Mouse (Mus musculus) lung, postnatal 4 days (tissue): Measurements from ENCODE around the gene Prkar1b.

Source experiments
- DNase-seq, 2 experiments: peaks; one replicate each; pipeline ENCODE4 v3.0.0; 2021

The Prkar1b gene

DNA sequence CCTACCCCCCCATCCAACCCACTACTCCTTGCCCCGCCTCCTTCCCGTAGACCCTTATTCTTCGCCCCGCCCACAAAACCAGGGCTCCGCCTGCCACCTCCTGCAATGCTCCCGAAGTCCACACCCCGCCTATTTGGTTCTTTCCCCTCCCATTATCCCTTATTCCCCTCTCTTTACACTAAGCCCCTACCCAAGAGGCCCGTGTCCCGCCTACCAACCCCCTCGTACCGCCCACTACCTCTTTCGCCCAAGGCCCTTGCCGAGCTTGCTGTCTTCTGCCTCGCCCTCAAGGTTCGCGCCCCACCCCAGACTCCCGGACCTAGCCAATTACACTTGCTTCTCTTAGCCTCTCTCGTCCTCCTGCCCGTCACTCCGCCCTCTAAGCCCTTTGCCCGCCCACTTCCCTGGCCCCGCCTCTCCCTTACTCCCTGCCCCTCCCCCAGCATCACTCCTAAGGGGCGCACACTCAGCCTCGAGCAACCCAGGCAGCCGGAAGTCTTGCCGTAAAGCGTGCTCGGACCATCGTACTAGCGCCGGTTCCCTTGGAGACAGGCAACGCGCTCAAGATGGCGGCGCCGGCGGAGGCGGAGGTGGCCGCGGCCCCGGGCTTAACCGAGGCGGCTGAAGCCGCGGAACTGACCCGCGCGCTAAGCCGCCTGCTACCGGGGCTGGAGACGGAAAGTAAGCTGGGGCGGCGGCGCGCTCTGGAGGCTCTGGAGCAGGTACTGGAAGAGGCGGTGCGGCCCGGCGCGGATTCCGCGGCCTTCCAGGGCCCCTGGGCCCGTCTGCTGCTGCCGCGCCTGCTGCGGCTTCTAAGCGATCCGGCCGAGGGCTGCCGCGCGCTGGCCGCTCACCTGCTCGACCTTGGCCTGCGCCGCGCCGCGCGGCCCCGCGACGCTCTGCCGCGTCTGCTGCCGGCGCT is at the start of gene Prkar1b, which contains the start of gene Dnaaf5:
TSS of gene Prkar1b (minus strand) at position 321 of the 922 bp plus-strand sequence.
TSS of gene Dnaaf5 (plus strand) at position 543 of the 922 bp plus-strand sequence.
- peak; percentile 98 for DNase-seq

DNA sequence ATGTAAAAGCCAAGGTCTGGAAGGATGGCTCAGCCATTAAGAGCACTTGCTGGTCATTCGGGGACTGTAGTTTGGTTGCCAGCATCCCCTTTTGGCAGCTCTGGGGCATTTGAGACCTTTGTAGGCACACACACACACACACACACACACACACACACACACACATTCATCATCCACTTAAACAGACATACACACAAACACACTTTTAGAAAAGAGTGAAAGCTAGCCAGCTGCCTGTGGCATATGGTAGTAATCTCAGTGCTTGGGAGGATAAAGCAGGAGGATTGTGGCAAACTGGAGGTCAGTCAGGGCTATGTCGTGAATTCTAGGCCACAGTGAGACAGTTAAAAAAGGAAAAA is 49.8 kb upstream of the Prkar1b start:
- no peak for DNase-seq

DNA sequence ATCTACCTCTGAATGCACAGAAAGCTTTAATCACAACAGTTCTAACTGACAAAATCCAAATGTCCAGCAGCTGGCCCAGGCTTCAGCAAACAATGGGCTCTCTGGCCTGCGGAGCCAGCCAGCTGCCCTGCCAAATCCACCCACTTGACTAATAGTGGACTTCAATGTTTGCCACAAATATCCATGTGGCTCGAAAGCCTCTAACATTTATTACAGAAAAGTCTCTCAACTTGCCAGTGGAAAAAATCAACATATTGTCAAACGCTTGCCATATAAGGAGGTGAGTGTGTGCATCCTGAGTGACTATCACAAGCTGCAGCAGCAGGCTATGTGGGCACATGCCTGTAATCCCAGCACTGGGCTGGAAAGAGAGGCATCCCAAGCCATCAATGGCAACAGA is 49.0 kb upstream of the Prkar1b start:
- DNase-seq = peak in 1 of 2 experiments; percentile 43

DNA sequence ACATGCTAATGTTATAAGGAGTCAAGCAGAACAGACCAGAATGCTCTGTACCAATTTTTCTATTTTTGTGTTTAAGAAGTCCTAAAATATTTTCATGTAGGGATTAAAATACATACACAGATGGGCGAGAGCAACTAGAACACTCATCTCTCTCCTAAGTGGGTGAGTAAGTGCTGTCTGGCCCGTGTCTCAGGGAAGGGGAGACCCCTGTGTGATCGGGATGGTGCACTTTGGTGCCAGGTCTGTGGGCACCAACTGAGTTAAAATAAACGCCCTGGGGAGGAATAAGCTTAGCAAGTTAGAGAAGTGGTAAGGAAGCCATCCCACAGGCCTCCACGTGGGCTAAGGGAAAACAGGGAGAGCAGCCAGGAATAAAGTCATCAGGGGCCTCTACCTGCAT is 41.2 kb upstream of the Prkar1b start:
- no peak for DNase-seq

DNA sequence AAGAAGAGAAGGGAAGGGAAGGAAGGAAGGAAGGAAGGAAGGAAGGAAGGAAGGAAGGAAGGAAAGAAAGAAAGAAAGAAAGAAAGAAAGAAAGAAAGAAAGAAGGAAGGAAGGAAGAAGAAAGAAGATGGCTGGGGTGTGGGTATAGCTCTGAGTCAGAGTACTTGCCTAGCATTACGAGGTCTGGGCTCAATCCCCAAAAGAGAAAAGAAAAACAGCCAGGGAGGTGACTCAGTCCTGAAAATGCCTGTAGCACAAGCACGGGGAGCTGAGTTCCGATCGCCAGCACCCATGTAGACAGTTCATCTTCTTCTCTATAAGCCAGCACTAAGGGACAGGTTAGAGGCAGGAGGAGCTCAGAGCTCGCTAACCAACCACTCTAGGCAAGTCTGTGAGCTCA is 39.9 kb upstream of the Prkar1b start:
- DNase-seq = no peak

DNA sequence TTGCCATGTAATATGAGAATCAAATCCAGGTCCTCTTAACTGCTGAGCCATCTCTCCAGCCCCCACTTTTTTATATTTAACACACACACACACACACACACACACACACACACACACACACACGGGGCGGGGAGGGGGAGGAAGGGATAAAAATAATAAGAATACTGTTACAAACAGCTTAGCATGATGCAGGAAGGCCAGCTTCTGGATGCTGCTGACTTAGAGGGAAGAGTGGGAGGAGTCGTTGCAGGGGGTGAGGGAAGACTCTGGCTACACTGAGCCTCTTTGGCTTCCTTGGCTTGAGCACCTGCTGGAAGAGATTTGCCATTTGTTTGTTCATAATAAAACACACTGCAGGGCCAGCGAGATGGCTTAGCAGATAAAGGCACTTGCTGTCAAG is 35.1 kb upstream of the Prkar1b start:
- no peak for DNase-seq

DNA sequence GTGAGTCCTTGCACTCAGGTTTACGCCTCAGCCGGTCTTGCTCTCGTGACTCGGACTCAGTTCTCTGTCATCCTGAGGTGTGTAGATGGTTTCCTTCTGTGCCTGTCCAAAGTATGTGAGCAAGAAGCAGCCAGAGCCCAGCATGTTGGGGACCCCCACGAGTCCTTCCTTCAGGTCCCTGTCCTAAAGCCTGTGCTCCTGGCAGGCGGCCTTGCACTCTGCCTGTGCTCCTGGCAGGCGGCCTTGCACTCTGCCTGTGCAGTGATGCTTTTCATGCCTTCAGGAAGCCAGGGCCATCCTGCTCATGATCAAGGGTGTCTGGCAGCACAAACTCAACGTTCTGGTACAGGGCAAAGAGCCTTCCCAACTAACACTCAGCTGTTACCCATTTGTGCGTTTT is 33.8 kb upstream of the Prkar1b start:
- DNase-seq = no peak

DNA sequence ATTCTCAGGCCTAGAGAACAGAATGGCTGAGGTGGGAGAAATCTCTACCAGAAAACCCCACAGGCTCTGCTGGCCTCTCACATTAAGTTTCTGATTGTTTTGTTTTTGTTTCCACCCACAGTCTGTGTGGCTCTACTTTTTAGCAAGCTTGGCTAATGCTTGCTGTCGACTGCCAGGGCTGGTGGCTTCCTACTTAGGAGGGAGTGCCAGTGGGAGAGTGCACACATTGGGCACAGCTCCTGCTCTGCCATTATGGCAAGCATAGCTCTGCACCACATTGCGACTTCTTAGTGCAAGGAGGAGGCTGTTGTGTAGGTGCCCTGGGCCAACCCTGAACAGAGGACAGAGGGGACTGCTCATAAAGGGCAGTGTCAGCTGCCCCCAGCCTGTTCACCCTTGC is 33.3 kb upstream of the Prkar1b start:
- DNase-seq = no peak

DNA sequence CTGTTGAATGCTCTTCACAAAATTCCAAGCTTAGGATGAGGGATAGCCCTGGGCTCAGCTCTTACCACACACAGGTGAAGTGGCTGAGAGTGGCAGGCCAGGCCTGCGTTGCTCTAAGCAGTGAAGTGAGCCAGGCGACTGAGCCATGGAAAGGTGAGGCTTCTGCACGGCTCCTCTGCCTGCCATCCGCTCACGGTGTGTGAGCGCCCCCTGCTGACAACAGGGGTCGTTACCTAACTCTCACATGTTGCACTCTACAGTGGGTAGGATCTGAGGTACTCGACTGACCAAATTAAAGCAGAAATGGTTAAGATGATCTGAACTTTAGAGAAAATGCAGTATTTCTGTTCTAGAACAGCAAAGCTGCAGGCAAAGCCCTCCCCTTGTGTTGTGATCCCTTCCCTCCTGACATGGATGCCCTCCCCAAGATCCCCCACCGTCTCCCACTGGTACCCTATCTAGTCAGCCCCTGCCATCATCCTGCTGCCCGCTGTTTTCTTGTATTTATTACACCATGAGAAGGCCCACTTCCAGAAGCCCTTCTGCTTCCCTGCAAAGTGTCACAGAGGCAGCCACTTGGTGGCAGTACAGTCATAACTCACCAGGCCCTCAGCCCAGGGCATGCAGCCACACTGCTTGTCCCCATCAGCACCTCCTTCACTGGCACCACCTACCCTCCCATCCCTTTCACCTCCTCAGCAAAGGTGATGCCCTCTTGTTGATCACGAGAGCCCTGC is 29.3 kb upstream of the Prkar1b start:
- DNase-seq = peak; percentile 79 to 84

DNA sequence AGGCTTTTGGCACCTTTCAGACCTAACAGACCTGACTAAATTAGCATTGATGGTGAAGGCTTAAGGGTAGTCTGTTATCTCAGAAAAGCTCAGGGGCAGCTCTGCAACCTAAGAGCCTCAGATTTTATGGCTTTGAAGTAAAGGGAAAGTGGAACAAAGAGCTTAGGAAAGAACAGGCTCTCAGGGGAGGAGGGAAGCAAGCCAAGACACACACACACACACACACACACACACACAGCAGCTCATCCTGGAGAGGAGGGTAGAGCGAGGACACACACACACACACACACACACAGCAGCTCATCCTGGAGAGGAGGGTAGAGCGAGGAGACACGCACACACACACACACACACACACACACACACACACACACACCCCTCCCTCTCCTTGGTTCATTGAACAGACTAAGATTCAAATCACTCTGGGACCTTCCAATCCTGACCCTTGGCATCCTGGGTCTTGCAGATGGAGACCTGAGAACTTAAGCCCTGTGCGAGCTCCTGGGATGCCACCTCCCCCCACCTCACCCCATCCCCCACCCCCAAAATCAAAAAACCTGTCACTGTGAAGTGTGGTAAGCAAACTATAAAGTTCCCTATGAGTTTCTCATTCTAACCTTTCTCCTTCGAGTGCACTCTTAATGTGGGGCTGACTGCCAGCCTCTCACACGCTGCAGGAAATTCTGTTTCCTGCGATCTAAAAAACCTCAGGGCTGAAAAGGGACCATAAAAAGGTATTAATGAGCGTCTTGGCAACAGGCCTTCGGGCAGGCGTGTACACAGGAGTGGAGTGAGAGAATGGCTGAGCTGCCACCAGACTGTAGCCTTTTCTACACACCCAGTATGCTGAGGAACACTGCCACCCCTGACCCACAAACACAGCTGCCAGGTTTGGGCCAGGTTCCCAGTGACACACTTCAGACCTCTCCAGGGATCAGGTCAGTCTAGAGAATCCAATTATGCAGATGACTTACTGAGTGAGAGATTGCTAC is 25.1 kb upstream of the Prkar1b start:
- DNase-seq = peak; percentile 39 to 63

DNA sequence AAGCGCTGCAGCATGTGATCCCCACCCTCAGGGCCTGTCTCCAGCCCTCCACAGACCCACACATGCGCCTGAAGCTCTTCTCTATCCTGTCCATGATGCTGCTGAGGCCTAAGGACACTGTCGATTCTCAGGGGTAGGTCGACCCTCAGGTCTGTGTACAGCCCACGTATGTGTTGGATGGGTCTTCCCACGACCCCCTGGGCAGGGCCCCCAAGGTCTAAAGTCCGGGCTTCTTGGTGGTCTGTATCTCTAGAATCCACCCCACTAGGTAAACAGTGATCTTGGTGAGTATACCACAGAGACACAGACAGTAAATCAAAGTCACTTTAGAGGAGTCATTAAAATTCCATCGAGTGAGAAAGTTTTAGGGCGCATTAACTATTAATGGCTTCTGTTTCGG is 24.3 kb upstream of the Prkar1b start:
- no peak for DNase-seq

DNA sequence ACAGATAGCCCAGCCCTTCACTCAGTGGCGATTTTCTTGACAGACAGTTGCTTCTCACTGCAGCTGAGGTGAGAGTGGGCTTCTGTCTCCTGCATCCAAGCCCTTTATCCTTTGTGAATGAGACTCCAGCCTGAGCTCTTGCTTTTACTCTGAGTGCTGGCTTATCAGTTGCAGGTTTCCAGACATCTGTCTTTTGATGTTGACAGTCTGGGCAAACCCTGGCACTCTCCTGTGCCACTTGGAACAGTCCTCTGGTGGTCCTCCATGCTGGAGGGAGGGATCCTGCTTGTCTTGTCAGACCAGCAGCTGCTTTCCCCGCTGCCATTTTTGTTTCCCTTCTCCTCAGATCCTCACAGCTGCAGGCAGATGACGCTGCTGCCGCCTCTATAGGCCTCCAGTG is 22.1 kb upstream of the Prkar1b start:
- no peak for DNase-seq

DNA sequence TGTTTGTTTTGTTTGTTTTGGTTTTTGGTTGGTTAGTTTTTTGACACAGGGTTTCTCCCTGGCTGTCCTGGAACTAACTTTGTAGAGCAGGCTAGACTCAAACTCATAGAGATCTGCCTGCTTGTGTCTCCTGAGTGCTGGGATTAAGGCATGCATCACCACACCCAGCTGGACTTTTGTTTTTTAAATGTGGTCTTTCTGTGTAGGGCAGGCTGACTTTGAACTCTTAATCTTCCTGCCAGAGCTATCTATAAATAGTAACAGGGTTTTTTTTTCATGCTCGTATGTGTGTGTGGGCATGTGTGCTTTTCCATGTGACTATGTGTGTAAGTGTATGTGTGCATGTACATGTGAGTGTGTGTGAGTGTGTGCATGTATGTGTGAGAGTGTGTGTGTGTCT is 17.7 kb upstream of the Prkar1b start:
- no peak for DNase-seq

DNA sequence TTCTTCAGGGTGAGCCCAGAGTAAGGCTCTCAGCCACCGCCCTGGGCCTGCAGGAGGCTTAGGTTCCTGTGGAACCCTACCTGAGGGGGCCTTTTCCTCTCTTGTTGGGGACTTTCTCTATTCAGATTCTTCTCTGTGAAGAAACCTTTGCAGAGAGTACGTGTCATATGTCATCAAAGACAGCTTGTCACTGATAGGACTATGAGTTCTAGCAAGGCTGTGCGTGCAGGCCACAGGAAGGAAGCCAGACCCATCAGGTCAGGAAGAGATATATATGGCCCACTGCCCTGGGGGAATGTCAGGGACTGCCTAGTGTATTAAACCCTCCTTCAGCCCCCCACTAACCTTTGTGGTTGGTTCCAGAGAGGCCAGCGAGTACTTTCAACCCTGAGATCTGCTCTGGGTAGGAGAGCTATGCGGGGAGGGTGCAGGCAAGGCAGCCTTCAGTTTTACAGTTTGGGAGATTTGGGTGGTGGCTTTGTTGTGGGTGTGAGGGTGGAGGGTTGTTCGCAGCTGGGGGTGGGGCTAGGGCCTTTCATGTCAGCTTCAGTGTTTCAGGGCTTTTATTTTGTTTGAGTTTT is 17.1 kb upstream of the Prkar1b start:
- DNase-seq = peak; percentile 16 to 38

DNA sequence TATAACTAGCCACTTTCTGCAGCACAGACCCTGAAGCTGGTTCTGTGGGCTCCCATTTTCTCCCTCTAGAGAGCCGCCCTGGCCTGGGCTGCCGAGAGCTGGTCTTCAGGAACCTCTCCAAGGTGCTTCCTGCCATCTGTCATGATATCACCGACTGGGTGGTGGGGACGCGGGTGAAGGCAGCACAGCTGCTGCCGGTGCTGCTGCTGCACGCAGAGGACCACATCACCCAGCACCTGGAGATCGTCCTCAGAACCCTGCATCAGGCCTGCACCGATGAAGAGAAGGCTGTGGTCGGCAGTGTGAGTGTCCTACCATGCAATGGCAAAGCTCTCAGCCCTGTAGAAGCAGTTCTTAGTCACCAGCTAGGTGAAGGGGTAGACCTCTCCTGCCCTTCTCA is 11.8 kb upstream of the Prkar1b start:
- no peak for DNase-seq

DNA sequence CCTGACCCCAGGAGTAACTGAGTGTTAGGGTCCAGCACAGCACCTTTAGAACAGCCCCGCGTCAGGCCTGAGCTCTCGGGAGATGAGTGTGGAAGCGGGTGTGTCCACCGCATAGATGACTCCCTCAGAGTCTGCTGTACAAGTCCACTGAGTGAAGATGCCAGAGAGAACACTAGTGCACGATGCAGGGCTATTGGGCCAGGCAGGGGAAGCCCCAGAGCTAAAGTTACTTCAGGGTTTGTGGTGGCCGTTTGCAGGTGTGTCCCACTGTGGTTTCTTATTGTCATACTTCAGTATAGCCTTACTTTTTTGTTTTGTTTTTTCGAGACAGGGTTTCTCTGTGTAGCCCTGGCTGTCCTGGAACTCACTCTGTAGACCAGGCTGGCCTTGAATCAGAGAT is 11.1 kb upstream of the Prkar1b start:
- DNase-seq = no peak

DNA sequence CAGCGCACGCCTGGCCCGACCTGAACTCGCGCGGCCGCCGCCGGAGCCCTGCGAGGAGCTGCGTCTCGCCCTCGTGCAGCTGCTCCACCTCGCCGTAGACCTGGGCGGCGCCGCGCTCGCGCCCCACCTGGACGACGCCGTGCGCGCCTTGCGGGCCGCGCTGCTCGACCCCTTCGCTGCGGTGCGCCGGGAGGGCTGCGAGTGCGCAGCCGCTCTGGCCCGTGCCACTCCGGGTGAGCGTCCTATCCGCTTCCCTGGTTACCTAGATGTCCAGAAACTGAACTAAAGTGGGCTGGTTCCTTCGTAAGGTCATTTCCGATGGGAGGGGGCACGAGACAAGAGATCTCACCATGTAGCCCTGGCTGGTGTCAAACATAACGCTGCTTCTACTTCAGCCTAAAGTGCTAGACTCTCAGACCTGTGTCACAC is 816 bp upstream of the Prkar1b start:
- peak; percentile 40 to 69 for DNase-seq

DNA sequence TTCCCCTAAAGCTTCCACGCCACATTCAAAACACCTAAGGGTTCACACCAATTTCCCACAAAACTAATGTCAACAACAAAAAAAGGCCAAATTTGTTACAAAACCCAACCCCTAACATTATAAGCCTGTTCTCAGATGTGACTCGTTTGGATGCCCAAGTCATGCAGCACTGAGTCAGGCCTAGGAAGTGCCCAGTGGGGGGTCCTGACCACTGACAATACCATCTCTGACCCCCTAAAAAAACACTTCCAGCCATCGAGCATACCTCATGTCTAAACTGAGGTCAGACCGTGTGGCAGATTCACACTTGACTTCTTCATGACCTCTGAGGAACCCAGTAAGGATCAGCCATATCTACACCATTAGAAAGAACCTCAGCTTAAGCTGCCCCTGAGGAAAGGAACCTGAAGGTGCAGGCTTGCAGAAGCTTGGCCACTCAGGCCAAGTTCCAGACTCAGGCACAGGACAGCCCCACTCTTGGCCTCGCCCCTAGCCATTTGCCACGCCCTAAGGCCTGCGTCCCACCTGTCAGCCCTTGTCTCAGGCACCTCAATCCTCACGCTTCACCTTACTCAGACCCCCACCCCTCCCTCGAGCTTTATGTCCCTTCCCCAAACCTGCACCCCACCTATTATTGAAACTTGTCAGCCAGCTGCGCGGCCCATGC is 662 bp downstream of the Prkar1b start:
- DNase-seq = no peak

DNA sequence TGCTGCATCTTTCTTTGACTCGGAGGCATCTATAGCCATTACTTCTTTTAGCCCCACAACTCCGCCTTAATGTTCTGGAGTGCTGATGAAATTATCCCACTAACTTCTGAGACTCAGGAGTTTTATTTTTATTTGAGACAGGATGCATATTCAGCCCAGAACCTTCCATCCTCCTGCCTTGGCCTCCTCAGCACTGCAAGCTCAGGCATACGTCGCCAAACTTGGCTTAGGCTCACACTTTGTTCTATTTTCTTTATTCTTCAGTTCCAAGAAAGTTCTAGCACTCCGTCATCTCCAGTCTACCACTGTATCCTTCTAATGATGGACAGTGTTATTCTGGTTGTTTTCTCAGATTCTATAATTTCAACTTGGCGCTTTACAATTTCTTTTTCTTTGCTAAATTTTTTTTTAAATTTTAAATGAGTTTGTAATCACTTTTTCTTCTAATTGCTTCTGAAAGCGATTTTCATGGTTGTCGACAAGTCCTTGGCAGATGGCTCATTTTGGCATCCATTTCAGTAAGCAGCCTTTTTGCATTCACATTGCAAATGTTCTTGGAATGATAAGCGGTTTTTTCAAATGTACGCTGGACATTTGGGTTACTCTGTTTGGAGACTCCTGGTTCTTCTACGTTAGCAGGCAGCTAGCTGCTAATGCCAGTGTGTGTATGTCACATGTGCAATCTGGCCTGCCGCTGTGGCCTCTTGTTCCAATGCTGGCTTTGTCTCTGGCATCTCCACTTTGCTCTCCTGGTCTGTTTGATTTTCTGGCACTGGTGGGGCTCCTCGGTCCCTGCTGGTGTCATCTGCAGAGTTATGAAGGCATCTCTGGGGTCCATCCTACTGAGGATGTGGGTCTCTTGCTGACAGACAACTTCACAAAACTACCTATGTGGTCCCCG is 2.4 kb downstream of the Prkar1b start:
- DNase-seq = no peak

DNA sequence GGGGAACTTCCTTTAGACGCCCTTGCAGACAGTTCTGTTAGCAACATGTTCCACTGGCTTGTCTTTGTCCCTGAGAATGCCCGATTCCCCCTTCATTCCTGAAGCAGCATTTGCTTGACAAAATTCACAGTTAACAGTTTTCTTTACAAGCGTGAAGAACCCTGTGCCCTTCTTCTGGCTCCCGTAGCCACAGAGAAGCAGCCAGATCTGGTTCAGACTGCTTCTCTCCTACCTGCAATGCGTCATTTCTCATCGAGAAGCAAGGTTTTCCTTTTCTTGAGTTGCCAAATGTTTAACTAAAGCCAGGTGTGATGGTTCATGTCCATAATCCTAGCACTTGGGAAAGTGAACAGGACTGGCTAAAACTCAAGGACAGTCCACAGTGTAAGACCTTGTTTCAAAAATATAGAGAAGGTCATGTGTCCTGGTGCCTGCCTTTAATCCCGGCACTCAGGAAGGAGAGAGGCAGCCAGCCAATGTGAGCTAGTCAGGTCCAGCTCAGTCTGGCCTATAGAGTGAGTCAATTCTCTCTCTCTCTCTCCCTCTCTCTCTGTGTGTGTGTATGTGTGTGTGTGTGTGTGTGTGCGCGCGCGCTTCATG is 3.2 kb downstream of the Prkar1b start:
- DNase-seq = no peak
